Mouse (Mus musculus) lung, postnatal 0 days (tissue): ENCODE results near the gene Lta.

Experiments used
- CTCF ChIP-seq: IDR thresholded peaks from 2 replicates; pipeline ENCODE4 v1.5.1; 2016; ENCODE audit warnings: antibody characterized with exemption, mild to moderate bottlenecking
- EP300 ChIP-seq: IDR thresholded peaks from 2 replicates; pipeline ENCODE4 v1.6.1; 2016; ENCODE audit warnings: antibody characterized with exemption, mild to moderate bottlenecking, control low read depth

DNA sequence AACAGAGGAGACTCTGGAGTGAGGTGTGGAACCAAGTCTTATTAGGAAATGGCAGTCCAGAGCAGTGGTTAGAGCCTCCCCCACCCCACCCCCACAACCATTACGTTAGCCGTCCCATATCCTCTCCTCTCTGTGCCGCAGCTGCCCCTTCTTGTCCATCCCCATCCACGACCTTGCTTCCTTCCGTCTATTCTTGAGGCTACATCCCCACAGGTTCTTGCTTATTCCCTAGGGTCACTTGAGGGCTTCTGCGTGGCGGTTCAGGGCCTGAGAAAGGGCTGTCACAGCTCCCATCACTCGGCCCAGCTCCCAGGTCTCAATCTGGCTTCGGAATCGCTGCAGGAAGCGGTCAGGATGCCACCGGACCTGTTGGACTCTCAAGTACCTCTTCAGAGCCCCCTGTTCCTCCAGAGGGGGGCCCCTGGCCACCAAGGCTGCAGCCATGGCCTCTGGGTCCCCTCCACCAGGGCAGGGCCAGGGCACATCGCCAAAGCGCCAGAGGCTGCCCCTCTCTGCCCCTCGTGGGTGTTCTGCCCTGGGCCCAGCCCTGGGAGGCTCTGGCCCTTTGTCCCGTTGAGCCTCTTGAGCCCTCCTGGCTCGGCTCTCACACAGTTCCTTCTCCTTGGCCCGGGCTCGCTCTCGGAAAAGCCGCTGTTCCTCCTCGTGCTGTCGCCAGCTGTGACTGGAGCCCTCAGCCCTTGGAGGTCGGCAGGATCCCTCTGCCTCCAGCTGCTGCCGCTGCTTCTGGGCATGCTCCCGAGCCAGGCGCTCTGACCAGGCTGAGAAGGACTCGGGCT lies 15.2 kb upstream of the Lta start, which contains the start of gene Gm16181:
- no peak for TF ChIP-seq CTCF
- TF ChIP-seq EP300 = no peak
